Mouse (Mus musculus): ENCODE results near the gene Prl6a1.

Gene Prl6a1

GRCm38 (mm10) chr13:27312334-27313225 lies at the start of gene Prl6a1:
Gene Prl6a1 (plus strand): TSS chr13:27312627.
- no peak for DNase-seq (ENCODE audit: low read depth, low spot score)

DNA sequence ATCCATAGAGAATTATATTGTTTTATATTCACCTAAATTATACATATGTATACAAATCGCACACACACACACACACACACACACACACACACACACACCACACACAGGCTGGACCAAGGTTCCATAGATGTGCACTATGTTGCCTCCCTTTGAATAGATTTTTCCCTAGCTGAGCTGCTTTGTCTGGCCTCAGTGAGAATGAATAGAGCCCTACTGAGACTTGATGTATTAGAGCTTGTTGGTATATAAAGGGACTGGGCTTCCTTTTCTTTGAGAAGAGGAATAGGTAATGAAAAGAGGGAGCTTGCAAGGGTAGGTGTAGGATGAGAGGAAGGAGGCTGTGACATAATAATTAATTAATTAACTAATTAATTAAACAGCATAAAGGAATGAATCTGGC lies 22.6 kb downstream of the Prl6a1 start:
- DNase-seq (ENCODE audit: low read depth, low spot score), result no peak

DNA sequence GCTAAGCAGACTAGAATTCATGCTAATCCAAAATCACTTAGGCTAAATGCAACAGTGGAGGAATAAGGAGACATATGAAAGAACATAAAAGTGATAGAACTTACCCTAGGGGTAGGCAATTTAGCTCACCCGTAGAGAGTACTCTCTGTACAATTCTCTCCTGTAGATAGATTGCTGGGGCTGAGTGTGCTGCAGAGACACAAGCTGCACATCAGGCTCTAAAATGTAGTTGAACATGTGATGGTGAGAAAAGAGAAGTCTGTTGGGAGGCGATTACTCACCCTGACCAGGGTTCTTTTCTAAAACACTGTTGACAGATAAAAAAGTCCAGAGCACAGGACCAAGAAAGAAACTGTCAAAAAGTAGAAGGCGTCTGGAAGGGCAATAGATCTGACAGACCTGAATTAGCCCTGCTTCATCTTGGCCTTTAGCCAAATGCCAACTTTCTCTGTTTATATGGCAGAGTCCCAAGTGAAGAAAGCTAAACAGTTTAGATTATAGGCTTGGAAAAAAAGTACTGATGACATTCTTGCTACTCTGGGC lies 30.4 kb downstream of the Prl6a1 start:
- no peak for DNase-seq (ENCODE audit: low read depth, low spot score)

GRCm38 (mm10) chr13:27345373-27345772 lies 32.9 kb downstream of the Prl6a1 start, which contains the start of gene Prl8a2:
Gene Prl8a2 (plus strand): TSS chr13:27345673.
- no peak for DNase-seq (ENCODE audit: low read depth, low spot score)

Measured in CD4-positive, CD25-positive, alpha-beta regulatory T cell, adult 2 months (primary cell).